Mouse (Mus musculus) embryonic facial prominence, embryonic 12.5 days (tissue): ENCODE data around the gene Rasgrp1. TPM values are rescaled to one million over a fixed set of nuclear protein-coding genes. Genes with fewer than 3 reads are reported as not detected.

Source experiments
- ATAC-seq: fragments of 200-750 bp; cut with Nextera tagmentation; 2 replicates; pipeline ENCODE4 v1.8.0; 2017; ENCODE audit not compliant: insufficient number of reproducible peaks, insufficient read depth, low FRiP score, low TSS enrichment
- H3K27ac ChIP-seq: fragments of 300-500 bp; sonication (generic); 2 replicates; pipeline ENCODE4 v1.5.1; 2016; ENCODE audit warnings: mild to moderate bottlenecking
- H3K27me3 ChIP-seq: fragments of 300-500 bp; sonication (generic); 2 replicates; pipeline ENCODE4 v1.6.1; 2016; ENCODE audit warnings: mild to moderate bottlenecking, moderate library complexity
- H3K36me3 ChIP-seq: fragments of 300-500 bp; sonication (generic); 2 replicates; pipeline ENCODE4 v1.6.1; 2016; ENCODE audit warnings: mild to moderate bottlenecking
- H3K4me1 ChIP-seq: fragments of 300-500 bp; sonication (generic); 2 replicates; pipeline ENCODE4 v1.6.1; 2016
- H3K4me2 ChIP-seq: fragments of 300-500 bp; sonication (generic); replicated peaks from 2 replicates; pipeline ENCODE4 v1.6.1; 2016; ENCODE audit warnings: mild to moderate bottlenecking, moderate library complexity
- H3K4me3 ChIP-seq: fragments of 300-500 bp; sonication (generic); 2 replicates; pipeline ENCODE4 v1.5.1; 2016; ENCODE audit warnings: mild to moderate bottlenecking
- H3K9ac ChIP-seq: fragments of 300-500 bp; sonication (generic); 2 replicates; pipeline ENCODE4 v1.6.1; 2016; ENCODE audit warnings: mild to moderate bottlenecking, moderate library complexity
- H3K9me3 ChIP-seq: fragments of 300-500 bp; sonication (generic); 2 replicates; pipeline ENCODE4 v1.6.1; 2016; ENCODE audit warnings: mild to moderate bottlenecking, moderate library complexity
- WGBS: fragments of 180-500 bp; shearing (Covaris S2); methylation state at CpG from one replicate; pipeline ENCODE4 v1.1.7; 2016; 5-methylcytosine and 5-hydroxymethylcytosine counted together
- polyA plus RNA-seq: library from polyadenylated mRNA; unstranded; fragments of >200 nt; fragmentation: Nextera tagmentation; extraction: Ambion mirVana; gene quantifications from 2 replicates; pipeline ENCODE4 v1.2.1, GENCODE M21; 2016

Gene Rasgrp1
- polyA plus RNA-seq, 1 experiment from 2014 or later, result 0.33 TPM

DNA sequence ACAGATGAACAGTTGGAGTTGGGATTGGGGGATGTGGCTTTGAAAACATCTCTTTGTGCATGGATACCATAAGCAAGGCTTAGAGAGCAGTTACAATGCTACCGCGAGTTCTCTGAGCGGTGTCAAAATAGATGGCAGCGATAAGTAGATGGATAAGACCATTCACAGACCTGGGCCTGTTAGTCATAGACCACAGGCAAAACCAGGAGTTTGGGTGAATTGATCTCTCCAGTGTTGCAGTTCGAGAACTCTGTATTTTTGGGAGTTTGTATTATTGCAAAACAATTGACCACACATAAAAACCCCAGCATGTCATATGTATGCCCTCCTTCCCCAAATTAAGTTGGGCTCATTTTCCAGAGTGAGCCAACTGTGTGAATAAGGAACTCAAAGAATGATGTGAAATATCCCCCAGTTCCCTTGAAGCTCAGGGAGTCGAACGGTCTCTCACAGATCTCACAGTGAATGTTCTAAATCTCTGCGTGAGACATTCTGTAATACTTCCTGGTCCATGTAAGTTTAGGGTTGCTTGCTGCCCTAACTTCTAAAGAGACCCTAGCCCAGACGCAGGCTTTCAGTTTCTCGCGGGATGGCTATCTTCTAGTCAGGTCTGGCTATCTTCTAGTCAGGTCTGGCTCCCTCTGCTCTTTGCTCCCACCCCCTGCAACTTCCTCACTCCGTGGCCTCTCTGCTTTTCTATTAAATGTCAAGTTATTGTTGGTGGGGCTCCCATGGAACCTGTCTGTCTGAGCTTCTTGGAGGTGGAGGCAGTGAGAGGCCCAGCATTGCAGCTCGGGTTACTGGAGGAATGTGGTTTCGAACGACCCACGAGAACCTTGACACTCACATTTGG, 43.0 kb downstream of the Rasgrp1 start:
- no peaks in the 10 kb centered on the region for H3K27me3 ChIP-seq
- H3K9me3 ChIP-seq, result no peaks in the 10 kb centered on the region
- no peak overlapping the region for H3K4me3 ChIP-seq
- 0 out of 2 replicates have a peak, but pooled peaks cover 5% of the 10 kb centered on the region for H3K4me1 ChIP-seq
- H3K4me2 ChIP-seq, result no peak overlapping the region
- 83% methylated on average over 16 of the region's 16 CpGs for WGBS
- no peak overlapping the region for H3K9ac ChIP-seq
- no peaks in the 10 kb centered on the region for H3K36me3 ChIP-seq
- no peak for ATAC-seq
- H3K27ac ChIP-seq, result no peak overlapping the region

DNA sequence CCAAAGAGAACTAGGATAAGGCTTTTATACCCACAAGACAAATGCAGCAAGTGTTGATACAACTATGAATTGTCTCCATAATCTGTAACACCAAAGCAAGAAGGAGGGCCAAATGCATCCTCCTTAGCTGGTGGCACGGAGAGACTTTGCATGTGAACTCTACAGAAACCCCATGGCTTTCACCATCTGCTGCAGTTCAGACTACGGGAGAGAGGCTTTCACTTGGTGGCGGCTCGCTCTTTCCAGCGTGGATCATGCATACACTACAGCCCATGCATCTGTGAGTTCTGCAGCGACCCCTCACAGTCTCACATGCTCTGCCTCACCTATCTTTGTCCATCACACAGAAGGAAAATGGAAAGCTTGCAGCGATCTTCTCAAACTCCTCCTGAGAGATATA, 54.5 kb downstream of the Rasgrp1 start:
- Histone ChIP-seq H3K4me2 (no peak overlapping the region), H3K9ac (no peak overlapping the region), H3K4me3 (no peak overlapping the region), H3K27me3 (no peaks in the 10 kb centered on the region), H3K36me3 (no peaks in the 10 kb centered on the region), H3K27ac (no peak overlapping the region), H3K9me3 (no peaks in the 10 kb centered on the region), H3K4me1 (no peaks in the 10 kb centered on the region)
- no peak for ATAC-seq
- WGBS, result 91% methylated on average over 7 of the region's 7 CpGs

DNA sequence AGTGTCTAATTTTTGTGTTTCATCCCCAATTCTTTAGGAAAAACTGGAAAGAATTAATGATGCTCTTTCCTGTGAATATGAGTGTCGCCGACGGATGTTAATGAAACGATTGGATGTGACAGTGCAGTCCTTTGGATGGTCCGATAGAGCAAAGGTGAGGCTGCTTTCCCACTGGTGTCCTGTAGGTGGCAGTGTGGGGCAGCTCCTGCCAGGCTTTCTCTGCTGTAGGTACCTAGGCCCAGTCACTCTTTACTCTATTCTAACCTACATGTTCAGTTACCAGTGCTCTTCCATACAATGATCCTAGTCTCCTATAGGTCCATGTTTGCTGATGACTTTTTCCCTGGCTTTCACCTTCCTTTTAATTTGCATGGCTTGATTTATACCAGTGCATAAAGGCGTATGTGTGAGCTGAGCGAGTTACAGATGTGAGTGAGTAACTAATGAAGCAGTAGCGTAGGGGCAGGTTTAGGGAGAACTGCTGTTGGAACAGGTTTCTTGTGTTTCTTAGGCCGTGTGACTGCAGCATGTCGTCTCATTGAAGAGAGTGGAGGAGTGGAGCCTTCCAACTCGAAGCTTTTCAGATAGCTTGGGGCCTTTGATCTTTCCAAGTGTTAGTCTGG, 78.9 kb downstream of the Rasgrp1 start:
- Histone ChIP-seq H3K4me2 (no peak overlapping the region), H3K9me3 (no peaks in the 10 kb centered on the region), H3K27me3 (no peaks in the 10 kb centered on the region), H3K4me3 (no peak overlapping the region), H3K4me1 (no peaks in the 10 kb centered on the region), H3K9ac (no peak overlapping the region), H3K27ac (no peak overlapping the region), H3K36me3 (peaks cover 35% of the 10 kb centered on the region)
- ATAC-seq, result 0 out of 2 replicates have a peak, but pooled peaks have one; percentile 15
- WGBS, result 67% methylated on average over 11 of the region's 11 CpGs

DNA sequence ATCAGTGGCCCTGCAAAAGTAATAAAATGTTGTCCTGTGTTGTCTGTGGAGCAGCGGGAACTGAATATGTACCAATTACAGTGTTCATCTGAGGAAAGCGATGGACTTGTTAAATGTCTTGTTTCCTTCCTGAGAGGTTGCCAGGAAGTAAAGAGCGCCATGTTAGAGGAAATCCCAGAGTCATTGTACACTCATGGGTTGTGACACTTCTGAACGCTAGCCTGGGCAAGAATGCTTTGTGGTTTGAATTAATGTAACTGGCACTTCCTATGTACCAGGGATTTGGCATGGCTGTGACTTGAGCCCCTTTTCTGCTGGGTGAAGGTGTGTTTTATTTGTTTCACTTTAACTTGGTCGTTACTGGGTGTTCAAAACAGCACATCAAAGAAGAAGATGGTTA, 80.6 kb downstream of the Rasgrp1 start:
- no peaks in the 10 kb centered on the region for H3K4me1 ChIP-seq
- H3K36me3 ChIP-seq, result peaks cover 35% of the 10 kb centered on the region
- WGBS, result 86% methylated on average over 5 of the region's 5 CpGs

DNA sequence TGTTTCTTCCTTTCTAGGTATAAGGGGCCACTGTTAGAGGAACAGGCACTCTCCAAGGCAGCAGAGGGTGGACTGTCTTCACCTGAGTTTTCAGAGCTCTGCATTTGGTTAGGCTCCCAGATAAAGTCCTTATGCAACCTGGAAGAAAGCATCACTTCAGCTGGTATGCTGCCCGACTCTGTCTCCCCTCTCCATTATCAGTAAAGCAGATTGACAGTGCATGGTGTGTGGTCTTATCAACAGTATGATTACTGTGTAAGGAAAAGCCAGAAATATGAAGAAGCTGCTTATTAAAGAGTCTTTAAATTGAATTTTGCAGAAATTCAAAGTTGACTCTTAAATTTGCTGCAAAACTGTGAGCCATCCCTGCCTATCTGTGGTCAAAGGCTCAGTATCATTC, 85.2 kb downstream of the Rasgrp1 start:
- H3K4me3 ChIP-seq, result no peak overlapping the region
- peaks cover 22% of the 10 kb centered on the region; the same call in 1 of the 2 replicates for H3K36me3 ChIP-seq
- 84% methylated on average over 1 of the region's 1 CpGs for WGBS
- no peaks in the 10 kb centered on the region for H3K9me3 ChIP-seq
- H3K27ac ChIP-seq, result no peak overlapping the region
- H3K9ac ChIP-seq, result no peak overlapping the region
- no peaks in the 10 kb centered on the region for H3K27me3 ChIP-seq
- H3K4me2 ChIP-seq, result no peak overlapping the region
- ATAC-seq, result no peak
- H3K4me1 ChIP-seq, result no peaks in the 10 kb centered on the region

More for the DNA sequence above, 80.6 kb downstream of the Rasgrp1 start:
- H3K9ac ChIP-seq, result no peak overlapping the region
- no peak overlapping the region for H3K4me3 ChIP-seq
- no peaks in the 10 kb centered on the region for H3K27me3 ChIP-seq
- H3K9me3 ChIP-seq, result no peaks in the 10 kb centered on the region
- H3K27ac ChIP-seq, result no peak overlapping the region
- ATAC-seq, result no peak
- H3K4me2 ChIP-seq, result no peak overlapping the region

DNA sequence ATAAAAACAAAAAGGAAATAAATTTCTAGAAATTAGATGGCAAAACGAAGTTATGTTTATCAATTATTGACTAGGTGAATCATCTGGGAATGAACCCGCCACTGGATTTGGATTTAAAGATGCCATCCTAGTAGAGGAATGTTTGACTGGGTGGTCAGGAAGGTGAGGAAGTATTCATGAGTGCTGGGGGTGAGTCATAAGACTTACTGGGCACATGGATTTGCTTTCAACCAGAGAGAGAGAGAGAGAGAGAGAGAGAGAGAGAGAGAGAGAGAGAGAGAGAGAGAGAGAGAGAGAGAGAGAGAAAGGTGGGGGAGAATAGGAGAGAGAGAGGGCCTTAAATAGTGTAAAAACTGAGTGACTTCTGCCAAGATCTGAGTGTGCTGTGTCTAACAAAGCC, 87.4 kb downstream of the Rasgrp1 start:
- no peak for ATAC-seq
- no peak overlapping the region for H3K4me3 ChIP-seq
- peaks cover 10% of the 10 kb centered on the region; the same call in 1 of the 2 replicates for H3K4me1 ChIP-seq
- H3K9ac ChIP-seq, result no peak overlapping the region
- 92% methylated on average over 2 of the region's 2 CpGs for WGBS
- H3K27me3 ChIP-seq, result no peaks in the 10 kb centered on the region
- 0 out of 2 replicates have a peak, but pooled peaks cover 8% of the 10 kb centered on the region for H3K36me3 ChIP-seq
- no peaks in the 10 kb centered on the region for H3K9me3 ChIP-seq
- H3K4me2 ChIP-seq, result no peak overlapping the region
- H3K27ac ChIP-seq, result no peak overlapping the region

DNA sequence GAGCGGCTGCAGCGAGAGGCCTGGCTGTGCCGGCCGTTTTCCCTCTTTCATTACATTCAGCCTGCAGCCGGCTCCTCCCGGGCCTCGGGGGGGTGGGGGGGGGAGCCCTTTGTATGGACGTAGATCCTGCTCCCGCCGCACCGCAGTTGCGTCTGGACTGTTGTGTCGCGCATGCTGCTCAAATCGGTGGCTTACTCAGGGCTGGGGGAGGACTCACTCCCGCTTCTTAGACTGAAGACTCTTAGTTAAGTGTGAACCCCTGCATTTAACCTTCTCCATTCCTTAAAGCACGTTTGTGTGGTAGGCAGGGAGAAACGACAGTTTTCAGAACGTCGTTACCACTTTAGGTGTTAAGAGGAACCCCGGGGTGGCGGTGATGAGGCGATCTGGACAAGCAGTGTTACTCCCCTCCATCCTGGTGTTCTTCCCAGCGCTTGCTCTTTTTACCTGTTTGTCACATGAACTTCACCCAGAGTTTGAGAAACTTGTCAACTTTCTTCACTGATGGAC, 92.7 kb downstream of the Rasgrp1 start:
- Histone ChIP-seq H3K9me3 (no peaks in the 10 kb centered on the region), H3K36me3 (no peaks in the 10 kb centered on the region), H3K4me1 (peaks cover 11% of the 10 kb centered on the region; the same call in 1 of the 2 replicates), H3K27me3 (no peaks in the 10 kb centered on the region), H3K9ac (peak overlapping the region; percentile 92), H3K4me3 (peak overlapping the region; percentile 86), H3K4me2 (peak overlapping the region; percentile 71), H3K27ac (peak overlapping the region; percentile 84)
- ATAC-seq, result peak; percentile 48; the same call in 1 of the 2 replicates
- under 1% methylated on average over 24 of the region's 24 CpGs for WGBS

DNA sequence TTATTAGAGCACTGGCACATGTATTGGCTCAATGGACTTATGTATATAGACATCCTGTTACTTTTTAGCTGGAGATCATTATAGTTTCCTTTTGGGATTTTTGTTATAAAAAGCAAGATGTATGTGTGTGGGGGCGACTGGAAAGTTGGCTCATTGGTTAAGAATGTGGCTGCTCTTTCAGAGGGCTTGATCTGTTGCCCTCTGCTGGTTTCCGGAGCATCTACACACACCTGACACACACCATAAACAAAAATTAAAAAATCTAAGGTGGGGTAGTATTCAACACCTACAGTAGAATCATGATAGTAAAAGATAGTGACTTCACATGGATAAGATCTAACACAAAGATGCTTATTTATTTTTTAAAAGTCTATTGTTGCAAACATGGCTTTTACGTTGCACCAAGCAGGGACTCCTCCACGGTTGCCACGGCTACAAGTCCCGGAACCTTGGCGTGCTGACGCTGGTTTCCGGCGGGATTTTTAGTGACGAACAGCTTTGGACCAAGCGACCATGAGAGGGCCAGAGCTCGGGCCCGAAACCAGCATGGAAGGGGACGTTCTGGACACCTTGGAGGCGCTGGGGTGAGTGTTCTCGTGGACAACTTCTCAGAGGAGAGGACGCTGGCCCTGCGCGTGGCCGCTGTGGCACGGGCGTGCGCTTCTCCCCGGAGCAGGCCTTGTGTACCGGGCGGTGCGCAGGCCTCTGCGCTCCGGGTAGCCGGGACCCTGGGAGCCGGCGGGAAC, 93.4 kb downstream of the Rasgrp1 start, which contains the start of gene Fam98b:
Gene Fam98b (plus strand): TSS at position 485 of the 746 bp plus-strand sequence.
- H3K4me2 ChIP-seq, result peak within 1 kb of the TSS; percentile 71
- H3K27ac ChIP-seq, result peak within 1 kb of the TSS; percentile 84
- H3K9ac ChIP-seq, result peak within 1 kb of the TSS; percentile 92
- H3K4me1 ChIP-seq, result peaks cover 11% of the 10 kb centered on the region; the same call in 1 of the 2 replicates
- no peaks in the 10 kb centered on the region for H3K36me3 ChIP-seq
- ATAC-seq, result peak; percentile 88
- no peaks in the 10 kb centered on the region for H3K9me3 ChIP-seq
- no peaks in the 10 kb centered on the region for H3K27me3 ChIP-seq
- WGBS, result under 1% methylated on average over 33 of the region's 33 CpGs
- peak within 1 kb of the TSS; percentile 86 for H3K4me3 ChIP-seq

DNA sequence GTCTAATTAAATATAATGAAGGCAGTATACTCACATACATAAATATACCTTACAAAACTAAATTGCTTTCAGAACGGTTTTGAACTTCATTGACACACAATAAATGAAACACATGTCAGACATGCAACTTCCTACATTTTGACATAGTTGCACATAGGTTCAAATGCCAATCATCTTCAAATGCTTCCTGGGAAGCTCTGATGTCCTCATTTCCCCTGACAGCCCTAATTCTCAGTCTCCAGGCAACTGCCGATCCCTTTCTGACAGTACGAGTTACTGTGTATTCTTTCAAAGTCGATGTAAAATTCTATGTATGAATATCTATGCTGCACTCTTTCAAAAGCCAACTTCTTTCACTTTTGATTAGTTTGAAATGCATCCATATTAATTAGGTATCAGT, 100.8 kb downstream of the Rasgrp1 start:
- Histone ChIP-seq H3K27me3 (no peaks in the 10 kb centered on the region), H3K36me3 (no peaks in the 10 kb centered on the region), H3K9ac (no peak overlapping the region), H3K4me3 (no peak overlapping the region), H3K4me1 (no peaks in the 10 kb centered on the region), H3K27ac (no peak overlapping the region), H3K4me2 (no peak overlapping the region), H3K9me3 (no peaks in the 10 kb centered on the region)
- 72% methylated on average over 4 of the region's 4 CpGs for WGBS
- ATAC-seq, result no peak

DNA sequence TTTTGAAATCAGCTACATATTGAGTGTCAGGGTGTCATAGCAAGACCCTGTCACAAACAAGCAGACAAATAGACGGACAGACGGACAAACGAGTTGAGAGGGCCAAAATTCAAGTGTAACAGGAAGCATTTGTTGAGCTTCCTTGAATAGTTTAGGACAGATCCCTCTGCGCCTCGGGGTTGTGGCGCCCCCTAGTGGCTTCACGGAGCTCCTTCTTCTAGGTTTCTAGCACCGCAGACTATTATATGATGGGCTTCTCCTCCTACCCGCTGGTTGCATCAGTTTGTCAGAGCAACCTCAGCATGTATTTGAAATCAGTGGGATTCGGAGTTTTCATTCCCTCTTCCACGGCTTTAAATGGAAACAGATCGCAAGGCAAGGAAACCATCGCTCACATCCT, 111.5 kb downstream of the Rasgrp1 start:
- Histone ChIP-seq H3K27ac (no peak overlapping the region), H3K4me2 (no peak overlapping the region), H3K4me1 (no peaks in the 10 kb centered on the region), H3K9me3 (no peaks in the 10 kb centered on the region), H3K36me3 (no peaks in the 10 kb centered on the region), H3K4me3 (no peak overlapping the region), H3K27me3 (no peaks in the 10 kb centered on the region), H3K9ac (no peak overlapping the region)
- WGBS, result 4% methylated on average over 13 of the region's 13 CpGs
- no peak for ATAC-seq

DNA sequence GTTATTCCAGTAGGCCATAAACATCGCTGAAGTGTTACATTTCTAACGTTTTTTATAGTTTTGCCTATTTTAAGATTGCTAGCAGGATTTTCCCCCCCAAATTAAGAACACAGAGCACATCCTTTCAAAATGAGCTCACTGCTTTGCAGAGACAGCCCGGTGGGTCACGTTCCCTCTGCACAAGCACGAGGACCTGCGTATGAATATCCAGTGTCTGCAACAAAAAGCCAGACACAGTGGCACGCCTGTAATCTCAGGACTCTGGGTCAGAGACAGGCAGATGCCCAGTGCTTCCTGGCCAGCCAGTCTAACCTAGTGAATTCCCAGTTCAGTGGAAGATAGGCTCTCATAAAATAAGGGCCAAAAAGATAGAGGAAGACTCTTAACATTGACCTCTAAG, 112.5 kb downstream of the Rasgrp1 start:
- H3K27ac ChIP-seq, result no peak overlapping the region
- H3K9ac ChIP-seq, result no peak overlapping the region
- H3K4me3 ChIP-seq, result no peak overlapping the region
- ATAC-seq, result no peak
- no peaks in the 10 kb centered on the region for H3K27me3 ChIP-seq
- WGBS, result 78% methylated on average over 7 of the region's 7 CpGs
- no peak overlapping the region for H3K4me2 ChIP-seq
- no peaks in the 10 kb centered on the region for H3K36me3 ChIP-seq
- no peaks in the 10 kb centered on the region for H3K9me3 ChIP-seq
- H3K4me1 ChIP-seq, result no peaks in the 10 kb centered on the region
